Mouse (Mus musculus) c-Kit-positive CD71-positive TER-119-positive erythroid progenitor cells, embryonic 14.5 days (primary cell): ENCODE data around the gene Dcaf8.

Experiments used
- DNase-seq: peaks from one replicate; pipeline ENCODE4 v3.0.0-alpha.2; 2013; ENCODE audit warnings: low spot score

Dcaf8 gene

DNA sequence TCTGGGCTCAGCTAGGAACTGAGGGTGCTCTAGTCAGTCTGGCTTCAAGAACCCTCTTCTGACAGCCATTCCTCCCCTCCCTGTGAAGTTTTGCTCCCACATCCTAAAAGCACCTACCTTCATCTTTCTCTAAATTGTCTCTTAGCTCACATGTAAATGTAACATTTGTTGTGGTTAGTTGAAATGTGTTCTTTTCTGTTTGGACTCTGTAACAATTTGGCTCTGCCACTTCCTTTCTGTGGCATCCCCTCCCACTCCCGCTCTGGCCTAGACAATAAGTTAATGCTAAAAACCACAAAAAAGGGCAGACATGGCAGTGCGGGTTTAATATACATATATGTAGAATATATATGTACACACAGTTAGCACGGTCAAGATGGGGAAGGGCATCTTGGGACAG, 49.3 kb downstream of the Dcaf8 start:
- DNase-seq = no peak

DNA sequence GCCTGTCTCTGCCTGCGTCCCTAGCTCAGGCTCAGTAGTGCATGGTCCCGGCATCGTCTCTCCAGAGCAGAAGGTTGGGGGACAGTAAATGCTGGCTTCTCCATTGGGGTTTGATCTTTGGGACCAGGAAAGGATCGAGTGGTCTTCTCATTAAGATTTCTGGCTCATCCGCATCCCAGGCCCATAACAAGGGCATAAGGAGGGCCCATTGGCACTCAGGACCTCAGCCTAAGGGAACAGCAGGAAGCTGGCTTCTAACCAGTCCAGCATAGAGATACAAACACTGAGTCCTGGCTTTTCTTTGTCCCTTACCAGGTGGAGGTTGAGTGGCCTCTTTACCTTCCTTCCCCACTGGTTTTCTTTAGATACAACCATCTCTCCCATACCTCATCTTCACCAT, 50.0 kb downstream of the Dcaf8 start:
- no peak for DNase-seq

DNA sequence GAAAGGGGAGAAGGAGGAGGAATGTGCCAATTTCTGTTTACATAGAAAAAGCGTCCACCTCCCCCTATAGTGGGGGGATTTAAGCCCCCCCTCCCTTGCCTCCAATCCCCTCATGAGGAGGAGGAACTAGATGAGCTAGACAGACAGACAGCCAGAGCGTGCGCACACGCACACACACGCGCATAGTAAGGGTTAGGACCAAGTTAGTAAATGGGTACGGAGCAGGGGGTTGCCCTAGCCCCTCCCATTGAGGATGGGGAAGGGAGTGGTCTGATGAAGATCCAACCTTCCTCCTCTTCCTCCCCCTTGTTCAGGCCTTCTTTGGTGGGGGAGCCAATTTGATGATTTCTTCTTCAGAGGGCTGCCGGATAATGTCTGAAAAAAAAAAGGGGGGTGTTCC, 50.4 kb downstream of the Dcaf8 start:
- no peak for DNase-seq

DNA sequence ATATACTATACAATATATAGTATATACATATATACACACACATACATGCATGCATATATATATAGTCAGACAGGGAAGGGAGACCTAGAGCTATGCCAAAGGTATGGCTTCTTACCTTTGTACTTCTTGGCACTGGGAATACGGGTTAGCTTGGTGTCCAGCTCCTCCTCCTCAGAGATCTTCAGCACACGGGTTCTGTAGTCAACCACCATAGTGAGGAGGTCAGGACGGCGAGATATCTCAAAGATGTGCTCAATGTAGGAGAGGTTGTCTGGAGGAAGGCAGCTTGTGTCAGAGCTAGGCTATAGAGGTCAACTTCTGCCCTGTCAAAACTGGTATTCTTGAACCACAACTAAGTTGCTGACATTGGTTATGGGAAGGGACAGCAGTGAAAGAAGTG, 51.1 kb downstream of the Dcaf8 start:
- no peak for DNase-seq

DNA sequence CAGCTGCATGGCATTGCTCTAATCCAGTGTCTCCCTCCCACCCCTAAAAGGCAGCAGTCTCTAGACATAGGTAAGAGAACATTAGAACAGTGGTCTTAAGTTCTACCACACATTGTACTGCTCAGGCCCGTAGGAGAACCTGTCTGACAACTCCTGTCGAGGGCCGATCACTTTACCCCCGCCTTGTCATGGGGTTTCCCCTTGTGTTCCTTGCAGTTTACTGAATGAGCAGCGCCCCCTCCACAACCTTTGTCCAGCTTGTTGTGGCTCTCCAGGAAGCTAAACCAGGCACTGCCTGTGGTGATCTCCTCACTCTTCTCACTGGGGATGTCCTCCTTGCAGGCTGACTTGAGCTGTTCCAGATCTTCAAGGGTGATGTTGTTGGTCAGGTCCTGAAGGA, 52.3 kb downstream of the Dcaf8 start:
- no peak for DNase-seq

DNA sequence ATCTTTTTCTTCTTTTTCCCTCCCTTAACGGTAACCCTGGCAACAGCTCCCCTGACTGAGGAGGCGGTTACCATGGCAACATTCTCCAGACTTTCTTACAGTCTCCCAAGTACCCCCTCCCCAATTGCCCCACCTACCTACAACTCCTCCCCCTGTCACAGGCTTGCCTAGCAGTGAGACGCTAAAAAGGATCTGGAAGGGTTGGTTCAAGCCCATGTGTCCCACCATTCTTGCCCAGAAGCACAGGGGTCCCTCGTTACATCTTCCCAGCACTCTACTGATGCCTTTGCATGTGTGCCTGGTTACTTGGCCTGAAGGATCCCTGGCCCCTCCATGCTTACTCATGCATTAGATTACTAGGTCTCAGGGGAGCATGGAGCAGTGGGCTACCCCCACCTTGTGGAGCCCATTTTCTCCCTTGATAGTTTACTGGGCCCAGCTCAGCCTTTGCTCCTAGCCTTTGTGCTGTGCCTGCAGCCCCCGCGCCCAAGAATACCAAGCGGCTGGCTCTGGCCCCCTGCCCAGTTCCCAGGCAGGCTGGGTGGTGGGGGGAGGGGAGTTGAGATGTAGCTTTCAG, 53.1 kb downstream of the Dcaf8 start:
- no peak for DNase-seq

DNA sequence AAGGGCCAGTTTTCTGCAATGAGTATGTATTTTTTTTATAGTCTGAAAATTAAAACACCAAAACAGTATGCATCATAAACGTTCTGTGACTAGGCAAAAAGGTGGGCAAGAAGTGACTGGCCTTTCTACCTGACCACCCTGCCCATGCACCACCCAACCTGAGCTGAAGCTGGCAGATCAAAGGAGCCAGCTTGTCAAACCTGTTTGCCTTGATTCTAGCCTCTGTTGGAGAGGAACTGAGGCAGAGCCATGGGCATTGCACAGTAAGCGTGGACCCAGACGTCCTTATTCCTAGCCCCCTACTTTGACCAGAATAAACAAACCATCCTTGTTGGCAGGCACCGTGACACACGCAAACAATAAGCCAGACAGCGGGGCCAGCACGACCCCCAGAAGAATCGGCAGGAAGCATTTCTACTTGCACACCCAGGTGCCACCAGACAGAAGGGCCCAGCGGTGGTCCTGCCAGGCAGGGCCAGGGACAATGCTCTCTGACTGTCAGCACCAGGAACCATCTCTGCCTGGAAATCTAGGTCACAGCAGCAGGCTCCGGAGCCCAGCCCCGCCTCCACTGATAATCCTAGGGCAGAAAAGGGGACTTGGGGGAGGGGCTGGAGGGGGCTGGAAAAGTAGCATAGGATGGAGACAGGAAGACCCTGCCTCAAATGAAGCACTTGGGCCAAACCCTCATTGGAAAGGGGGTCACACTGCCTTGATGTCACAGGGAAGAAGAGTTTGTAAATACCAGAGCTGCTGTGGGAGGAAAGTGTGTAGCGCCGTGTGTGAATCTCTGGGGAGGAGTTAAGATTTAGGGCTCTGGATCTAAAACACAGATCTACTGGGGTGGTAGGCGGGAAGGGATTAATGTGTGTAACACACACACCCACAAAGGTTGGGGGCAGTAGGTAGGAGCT, 54.3 kb downstream of the Dcaf8 start:
- DNase-seq = no peak

DNA sequence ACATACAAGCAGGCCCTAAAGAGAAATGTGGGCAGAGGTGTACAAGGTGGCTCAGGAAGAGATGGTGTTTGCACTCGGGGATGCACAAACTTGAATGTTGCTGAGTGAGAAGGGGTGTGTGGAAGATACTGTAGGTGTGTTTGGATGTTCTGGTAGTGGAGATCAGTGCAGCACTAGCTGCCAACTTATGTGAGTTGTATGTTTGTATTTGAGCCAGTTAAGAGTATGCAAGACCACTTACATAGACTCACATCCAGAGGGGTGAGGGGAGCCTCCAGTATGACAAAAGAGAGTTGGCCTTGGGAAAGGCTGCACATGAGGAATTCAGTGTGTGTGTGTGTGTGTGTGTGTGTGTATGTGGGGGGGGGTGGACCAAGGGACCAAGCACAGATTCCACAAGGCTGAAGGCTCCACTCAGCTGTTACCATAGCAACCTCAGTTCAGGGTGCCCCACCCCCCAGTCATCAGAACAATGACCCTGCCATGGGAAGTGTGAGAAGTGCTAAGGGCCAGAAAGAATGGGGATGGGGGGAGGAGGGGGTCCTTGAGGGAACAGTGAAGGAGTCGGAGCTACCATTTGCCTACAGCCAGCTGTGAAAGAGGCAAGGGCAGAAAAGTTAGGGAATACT, 55.1 kb downstream of the Dcaf8 start:
- DNase-seq = no peak

DNA sequence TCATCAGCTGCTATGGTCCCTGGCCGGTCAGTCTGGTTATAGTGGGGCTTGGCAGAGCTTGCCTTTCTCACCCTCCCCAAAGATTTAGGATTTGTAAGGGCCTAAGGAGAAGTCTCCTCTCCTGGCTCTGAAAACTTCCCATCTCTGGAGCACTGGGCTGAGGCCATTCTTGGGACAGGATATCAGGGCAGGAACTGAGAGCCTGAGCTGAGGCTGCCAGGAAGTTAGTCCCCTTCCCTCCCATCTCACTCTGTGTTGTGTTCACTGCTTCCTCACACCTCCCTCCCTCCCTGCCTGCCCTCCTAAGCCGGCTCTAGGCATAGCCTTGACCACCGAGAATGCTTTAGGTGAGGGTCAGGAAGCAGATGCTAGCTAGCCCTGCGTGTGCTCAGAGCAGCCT, 55.7 kb downstream of the Dcaf8 start:
- no peak for DNase-seq

DNA sequence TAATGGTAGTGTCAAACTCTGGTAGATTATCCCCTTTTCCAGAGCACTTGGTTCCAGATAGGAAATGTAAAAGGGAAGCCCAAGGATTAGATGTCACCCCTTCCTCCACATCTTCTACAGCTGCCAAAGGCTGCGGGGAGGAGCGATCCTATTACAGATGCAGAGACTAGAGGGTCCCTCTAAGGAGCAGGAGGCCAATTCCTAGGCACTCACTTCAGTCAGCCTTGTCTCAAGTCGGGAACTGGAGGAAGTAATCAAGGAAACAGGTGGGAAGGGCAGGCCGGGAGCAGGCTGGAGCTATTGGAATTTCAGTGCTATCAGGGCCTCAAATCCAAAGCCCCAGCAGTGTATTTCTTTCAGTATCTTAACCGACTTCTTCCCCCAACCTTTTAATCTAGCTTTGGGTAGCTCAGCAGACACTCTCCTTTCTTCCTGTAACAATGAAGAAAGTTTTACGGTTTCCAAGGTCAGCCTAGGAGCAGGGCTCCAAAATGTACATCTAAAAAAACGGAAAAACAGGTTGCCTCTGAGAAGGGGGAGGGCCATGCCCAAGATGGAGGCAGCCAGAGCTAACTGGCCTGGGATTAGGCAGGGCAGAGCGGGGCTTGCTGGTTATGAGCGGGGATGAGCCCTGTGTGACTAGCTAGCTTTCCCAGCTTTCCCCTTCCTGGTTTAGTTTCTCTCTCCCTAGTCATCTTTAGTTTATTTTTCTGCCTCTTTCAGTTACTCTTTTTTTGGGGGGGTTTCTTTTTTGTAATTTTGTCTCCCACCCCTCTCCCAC, 56.3 kb downstream of the Dcaf8 start:
- DNase-seq = no peak

DNA sequence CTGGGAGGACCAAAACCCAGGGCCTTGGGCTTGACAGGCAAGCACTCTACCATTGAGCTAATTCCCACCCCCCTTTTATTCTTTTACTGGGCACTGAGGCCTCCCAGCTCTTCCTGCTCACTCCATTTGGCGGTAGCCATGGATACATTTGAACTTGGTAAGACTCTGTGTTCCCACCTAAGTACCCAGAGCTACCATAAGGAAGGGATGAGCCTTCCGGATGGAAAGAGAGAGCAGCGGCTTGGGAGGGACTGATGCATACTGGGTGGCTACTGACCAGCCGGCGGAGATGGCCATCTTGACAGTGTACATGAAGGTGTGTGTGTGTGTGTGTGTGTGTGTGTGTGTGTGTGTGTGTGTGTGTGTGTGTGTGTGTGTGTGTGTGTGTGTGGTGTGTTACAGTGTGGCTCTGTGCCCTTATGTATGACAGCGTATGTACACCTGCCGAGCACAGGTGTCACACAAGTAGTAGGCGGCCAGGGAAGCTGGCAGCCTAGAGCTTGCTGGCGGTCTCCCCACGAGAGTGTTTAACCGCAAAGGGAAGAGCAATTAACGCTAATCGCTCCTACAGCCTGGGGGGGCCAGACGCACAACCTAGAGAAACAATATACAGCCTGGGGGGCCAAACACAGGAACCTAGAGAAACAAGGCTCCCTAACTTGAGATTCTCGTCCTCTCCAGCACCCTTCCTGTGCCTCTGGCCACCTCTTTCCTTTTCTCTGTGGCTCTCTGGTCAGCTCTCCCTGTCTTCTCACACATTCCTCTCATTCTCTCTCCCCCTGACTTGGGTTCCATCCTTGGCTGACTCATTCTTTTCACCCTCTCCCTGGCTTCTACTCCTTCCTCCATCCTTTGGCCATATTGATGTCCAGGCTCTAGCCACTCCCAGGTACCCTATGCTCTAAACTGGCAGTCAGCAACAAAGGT, 57.2 kb downstream of the Dcaf8 start:
- no peak for DNase-seq

DNA sequence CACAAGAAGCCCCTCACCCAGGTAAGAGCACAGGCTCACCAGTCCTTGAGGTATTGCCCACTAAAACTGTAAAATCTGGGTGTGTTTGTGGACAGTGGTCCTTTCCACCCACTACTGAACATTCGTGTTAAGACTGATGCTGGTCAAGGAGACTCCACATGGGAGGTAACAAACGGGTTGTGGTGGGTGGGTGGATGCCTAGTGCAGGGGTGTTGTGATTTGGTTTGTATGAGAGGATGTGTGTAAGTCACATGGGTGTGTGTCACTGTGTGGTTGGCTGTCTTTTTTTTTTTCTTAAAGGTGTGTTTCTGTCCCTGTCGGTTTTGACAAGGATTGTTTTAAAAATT, 57.8 kb downstream of the Dcaf8 start:
- no peak for DNase-seq

DNA sequence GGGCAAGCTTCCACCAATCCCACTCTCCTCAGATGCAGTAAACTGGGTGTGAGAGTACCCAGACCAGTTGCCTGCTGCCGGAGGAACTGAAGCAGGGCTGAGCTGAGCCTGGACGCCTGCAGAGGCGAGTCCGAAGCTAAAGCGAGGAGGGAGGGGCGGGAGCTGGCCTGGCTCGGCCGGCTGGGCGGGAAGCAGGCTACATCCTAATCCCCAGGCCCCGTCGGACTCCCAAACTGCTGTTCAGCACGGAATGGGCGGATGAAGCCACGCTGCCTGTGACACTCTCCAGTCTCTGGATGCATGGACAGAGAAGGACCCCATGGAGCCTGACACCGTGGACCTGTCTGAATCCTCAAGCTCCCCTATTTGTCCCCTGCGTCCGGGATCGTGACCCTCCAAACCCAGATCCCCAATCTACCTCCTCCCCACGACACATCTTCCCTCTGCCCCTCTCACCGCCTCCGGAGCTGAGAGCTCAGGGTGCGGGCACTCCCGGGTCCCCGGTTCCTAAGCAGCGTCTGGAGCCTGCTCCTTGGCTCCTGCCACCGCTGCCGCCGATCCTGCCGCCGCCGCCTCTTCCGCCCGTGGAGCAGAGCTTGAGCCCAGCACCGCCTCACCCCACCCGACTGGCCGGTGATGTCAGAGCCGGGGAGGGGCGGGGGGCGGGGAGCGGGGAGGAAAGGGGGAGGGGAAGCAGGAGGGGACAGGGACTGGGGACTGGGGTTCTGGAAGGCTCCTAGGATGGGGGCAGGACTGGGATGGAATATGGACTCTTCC, 58.4 kb downstream of the Dcaf8 start, which contains the start of gene Pea15a:
Gene Pea15a, minus strand, starts transcription at position 664 of the 777 bp plus-strand sequence.
- no peak for DNase-seq

DNA sequence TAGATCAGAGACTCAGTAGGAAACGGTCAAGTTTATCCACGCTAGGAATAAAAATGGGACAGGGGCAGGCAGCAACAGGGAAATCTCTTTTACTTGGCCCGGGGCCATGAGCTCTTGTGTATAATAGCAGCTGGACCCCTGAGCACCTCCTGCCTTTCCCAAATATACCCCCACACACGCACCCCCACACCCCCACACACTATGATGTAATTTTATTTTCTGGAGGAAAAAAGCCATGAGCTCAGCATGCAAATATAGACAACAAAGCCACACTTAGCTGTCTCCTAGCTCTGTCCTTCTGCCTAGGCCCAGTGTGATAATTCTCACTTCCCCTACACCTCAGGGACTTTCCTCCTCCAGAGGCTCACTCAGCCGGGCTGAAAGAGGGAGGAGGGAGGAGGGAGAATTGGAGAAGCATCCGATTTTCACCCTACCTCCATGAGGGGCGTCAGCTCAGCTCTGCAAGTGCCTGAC, 59.3 kb downstream of the Dcaf8 start:
- DNase-seq = no peak

DNA sequence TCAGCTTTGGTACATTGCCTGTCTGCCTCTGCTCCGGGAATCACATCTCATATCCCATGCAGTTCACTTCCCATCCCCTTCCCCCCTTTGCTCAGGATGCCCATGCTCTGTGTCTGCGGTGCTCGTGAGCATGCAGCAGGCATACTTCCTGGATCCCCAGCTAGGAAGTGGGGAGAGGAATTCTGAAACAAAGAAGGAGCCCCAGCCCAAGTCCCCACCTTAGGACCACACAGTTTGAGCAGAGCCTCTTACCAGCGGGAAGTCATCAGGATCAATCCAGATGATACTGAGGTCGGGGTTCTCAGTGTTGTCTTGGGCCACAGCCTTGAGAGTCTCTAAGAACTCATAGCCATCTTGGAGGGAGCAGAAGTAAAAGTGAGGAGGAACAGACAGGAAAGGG, 64.9 kb downstream of the Dcaf8 start:
- no peak for DNase-seq

DNA sequence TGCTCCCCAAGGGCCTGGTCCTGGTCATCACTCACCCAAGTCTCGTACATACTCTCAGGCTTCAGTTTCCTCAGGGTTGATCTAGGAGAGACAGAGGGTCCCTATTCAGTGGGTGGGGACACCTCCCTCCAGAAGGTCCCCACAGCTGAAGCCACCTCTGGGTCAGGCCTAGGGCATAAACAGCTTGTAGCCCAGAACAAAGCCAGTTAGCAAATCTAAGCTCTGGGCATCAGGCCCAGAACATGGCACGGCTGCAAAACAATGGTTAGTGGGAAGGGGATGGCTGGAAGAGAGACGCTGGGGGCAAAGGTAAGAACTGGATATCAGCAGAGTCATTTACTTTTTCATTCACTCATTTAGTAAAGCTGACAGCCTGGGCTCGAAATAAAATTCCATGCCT, 65.9 kb downstream of the Dcaf8 start:
- DNase-seq = no peak

DNA sequence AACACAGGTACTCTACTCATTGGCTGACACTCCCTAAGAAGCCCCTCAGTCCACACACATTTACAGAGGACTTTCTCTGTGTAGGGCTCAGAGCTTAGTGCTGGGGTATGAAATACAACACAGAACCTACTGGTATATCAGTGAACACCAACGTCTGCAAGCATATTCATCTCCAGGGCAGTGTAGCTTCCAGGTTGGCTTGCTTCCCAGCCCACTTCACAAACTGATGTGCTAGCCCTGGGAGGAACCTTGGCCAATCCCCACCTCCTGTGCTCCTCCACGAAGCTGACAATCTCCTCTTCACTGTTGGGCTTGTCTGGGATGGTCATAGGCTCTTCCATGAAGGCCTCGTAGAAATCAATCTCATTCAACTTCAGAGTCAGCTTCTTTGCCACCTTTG, 66.9 kb downstream of the Dcaf8 start:
- DNase-seq = no peak

DNA sequence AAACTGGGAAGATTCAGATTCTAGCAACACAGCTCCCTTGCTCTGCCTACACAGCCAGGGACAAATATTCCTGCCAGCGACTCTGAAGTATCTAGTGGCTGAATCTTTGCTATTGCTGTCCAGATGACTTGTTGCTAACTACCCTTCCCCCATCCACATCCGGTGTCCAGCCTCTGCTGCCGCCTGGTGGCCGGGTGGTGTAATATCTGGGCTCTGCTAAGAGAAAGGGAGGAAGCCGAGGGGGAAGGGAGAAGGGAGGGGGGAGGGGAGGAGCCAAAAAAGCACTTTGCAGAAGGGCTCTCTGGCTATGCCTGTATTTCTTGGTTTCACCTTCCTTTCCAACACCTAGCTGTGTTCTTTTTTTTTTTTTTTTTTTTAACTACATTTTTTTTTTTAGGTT, 69.3 kb downstream of the Dcaf8 start:
- peak; percentile 77 for DNase-seq

DNA sequence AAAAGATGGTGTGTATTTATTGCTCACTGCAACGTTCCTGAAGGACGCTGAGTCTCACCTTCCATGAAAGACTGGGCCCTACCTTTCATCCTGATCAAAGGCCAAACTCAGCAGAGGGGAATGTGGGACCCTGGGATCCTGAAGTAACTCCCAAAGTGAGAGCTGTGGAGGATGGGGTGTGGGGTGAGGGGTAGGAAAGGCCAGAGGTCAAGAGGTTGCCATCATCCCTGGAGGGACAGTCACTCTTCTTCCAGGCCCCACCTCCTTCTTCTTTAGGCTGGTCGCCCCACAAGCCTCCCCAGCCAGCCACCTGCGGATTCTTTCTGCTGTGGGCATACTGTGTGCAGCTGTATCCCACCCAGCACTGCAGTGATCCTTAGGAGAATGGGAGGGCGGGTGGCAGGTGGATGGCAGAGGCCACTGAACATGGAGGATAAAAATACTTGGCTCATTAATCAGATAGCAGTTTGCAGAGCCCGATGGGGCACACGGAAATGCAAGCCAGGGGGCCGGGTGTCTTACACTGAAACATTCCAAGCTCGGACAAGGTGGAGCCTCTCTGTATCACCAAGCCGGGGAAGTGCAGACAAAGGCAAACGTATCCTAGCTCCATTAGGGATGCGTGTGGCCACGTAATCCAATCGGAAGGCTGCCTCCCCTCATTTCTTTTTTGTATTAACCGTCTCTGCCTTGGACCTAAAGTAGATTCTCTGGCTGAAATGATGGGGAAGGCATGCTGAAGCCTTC, 70.5 kb downstream of the Dcaf8 start:
- no peak for DNase-seq
